Mouse (Mus musculus): ENCODE measurements around the gene Slc39a11.
A peak's percentile ranks its signal among the peaks of the same experiment; 100 is the strongest.

Gene Slc39a11

DNA sequence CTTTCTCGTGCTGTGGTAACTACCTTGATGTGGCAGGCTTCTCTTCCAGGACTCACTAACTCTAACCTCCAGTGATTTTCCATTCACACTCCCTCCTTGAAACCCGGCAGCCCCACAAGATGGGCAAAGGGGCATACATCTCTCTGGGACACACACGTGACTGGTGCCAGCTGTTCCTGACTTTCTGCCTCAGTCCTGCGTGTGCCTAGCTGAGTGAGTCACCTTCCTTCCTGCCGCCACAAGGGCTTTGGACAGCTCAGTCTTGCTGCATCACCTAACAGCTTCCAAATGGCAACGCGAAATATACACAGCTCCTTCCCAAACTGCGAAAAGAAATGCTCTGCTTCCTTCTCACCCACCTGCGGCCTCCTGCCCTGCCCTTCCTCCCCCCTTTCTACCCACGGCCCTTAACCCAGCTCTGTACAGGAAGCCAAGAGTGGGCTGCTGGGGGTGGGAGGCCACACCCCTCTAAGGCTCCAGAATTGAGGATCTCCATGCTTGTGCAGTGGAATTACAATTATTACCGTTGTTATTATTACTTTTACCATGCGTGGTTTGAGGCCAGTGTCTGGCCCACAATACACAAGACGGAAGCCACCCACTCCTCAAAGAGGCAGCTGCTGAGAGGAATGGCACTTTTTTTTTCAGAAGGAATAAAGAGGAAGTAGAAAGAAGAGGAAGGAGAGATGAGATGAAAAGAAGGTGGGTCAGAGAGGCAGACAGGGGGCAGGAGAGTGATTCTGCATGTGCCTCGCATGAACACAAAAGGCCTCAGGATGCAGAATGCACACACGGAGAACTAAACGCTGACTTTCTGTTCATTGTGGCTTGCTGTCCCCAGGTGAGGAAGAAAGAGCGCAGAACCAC, 179.7 kb downstream of the Slc39a11 start:
- peak; percentile 22 for DNase-seq (ENCODE audit: low read depth, low spot score)

DNA sequence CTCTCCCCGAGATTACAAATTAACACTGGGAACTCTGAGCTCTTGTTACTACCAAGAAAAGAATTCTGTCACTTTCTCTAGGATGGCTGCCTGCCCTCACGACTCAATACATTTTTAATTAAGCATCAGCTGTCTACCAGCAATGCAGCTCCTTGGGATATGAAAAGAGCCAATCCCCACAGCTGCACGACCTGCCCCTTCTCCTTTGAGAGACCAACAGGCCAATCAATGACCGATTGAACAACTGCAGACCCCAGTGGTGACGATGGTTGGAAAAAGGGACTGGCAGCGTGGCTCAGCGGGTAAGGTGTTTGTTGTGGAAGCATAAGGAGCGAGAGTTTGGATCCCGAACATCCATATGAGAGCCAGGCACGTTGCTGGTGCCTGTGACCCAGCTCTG, 181.9 kb downstream of the Slc39a11 start:
- DNase-seq (ENCODE audit: low read depth, low spot score), result no peak

- no peak for DNase-seq (ENCODE audit: low read depth, low spot score)
Measured at GRCm38 (mm10) chr11:113467313-113467811, 182.5 kb downstream of the Slc39a11 start.

DNA sequence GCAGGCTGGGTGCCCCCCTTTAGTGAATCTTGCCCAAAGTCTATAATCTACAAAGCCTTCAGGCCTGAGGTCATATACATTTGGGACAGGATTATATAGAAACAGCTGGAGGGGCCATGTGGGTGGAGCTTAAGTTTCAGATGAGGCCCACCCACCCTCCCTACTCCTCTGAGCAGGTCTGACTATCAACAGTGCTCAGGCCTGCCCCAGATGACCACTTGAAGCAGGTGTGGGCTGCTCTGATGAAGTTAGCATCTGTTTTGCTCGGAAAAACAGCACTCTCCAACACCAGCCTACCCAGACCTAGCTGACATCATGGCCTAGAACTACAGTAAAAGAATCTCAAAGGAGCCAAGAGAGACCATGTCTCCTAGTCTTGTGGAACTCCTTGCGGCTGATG, 189.8 kb downstream of the Slc39a11 start:
- no peak for DNase-seq (ENCODE audit: low read depth, low spot score)

DNA sequence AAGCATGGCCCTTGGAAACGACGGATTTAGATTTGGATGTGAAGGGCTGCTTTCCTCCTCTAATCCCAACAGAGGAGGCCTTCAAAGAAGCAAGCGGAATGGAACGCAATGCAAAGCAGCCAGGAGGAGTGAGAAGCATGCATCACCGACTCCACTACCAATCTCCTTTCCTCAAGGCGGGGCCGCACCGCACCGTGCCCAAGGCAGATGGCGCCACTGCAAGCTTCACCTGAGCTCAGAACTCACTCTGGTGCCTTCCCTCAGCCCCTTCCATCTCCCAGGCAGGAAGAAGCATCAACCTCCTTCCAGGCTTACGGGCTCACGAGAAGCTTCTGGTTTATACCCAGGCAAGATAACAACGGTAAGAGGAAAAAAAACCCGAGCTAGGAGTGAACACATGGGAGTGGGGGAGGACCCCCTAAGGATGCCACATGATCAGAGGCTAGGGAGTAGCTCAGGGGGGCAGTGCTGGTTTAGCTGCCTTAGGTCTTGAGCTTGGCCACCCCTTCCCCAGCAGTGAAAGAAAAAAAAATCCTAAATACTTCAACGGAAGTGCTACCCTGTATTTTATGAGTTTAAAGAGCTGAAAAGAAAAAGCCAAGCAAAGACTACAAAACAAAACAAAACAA, 191.2 kb downstream of the Slc39a11 start:
- peak; percentile 16 for DNase-seq (ENCODE audit: low read depth, low spot score)

- no peak for DNase-seq (ENCODE audit: low read depth, low spot score)
Measured at GRCm38 (mm10) chr11:113452861-113453568, 196.9 kb downstream of the Slc39a11 start.

DNA sequence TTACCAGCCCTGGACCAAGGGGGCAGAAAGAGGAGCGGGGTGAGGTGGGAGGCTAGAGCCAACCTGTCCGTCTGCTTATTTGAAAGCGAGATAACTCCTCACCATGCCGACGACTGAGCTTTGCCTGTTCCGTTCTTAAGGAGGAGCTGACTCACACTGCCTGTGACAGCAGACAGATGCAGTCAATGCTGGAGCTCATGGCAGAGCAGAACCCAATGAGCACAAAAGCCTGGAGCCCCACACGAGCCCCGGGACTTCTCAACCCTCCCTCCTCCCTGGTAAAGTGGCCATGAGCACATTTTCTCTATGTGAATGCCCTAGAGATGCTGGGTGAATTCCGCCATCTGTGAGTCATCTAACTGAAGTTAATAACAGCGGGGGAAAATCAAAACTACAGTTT, 198.6 kb downstream of the Slc39a11 start:
- DNase-seq (ENCODE audit: low read depth, low spot score), result no peak

GRCm38 (mm10) chr11:113450665-113451064, 199.2 kb downstream of the Slc39a11 start:
- DNase-seq (ENCODE audit: low read depth, low spot score), result no peak

DNA sequence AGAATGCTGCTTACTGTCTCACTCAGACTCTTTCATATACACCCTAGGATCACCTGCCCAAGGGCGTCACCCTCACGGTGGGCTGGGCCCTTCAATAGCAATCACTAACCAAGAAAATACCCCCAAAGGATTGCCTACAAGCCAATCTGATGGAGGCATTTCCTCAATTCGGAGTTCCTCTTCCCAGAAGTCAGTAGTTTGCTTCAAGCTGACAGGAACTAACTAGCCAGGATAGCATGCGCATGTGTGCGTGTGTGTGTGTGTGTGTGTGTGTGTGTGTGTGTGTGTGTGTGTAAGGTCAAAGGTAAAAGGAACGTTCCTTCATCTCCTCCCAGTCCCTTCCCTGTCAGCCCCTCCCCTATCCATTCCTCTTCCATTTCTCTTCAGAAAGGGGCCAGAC, 199.9 kb downstream of the Slc39a11 start:
- DNase-seq (ENCODE audit: low read depth, low spot score), result no peak

- DNase-seq (ENCODE audit: low read depth, low spot score), result no peak
Measured at GRCm38 (mm10) chr11:113442036-113442435, 207.8 kb downstream of the Slc39a11 start.

GRCm38 (mm10) chr11:113439328-113440030, 210.4 kb downstream of the Slc39a11 start:
- no peak for DNase-seq (ENCODE audit: low read depth, low spot score)

GRCm38 (mm10) chr11:113438915-113439314, 211.0 kb downstream of the Slc39a11 start:
- no peak for DNase-seq (ENCODE audit: low read depth, low spot score)

- DNase-seq (ENCODE audit: low read depth, low spot score), result no peak
Measured at GRCm38 (mm10) chr11:113437357-113437756, 212.5 kb downstream of the Slc39a11 start.

DNA sequence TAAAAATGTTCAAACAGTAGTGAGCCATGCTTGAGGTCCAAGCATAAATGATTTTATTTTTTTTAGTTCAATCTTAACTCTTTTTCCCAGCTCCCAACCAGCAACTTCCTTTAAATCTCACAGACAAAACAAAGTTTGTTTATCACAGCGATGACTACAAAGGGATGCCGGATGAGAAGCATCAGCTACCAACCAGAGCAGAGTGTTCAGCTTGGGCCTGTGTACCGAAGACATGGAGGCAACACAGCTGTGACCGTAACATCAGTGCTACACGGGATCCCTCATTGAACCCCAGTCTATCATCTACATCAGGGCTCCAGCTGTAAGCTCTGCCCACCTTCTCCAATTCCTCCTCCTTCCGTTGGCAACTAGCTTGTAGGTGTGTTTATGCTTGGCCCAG, 213.6 kb downstream of the Slc39a11 start:
- no peak for DNase-seq (ENCODE audit: low read depth, low spot score)

- no peak for DNase-seq (ENCODE audit: low read depth, low spot score)
Measured at GRCm38 (mm10) chr11:113435696-113436095, 214.2 kb downstream of the Slc39a11 start.

DNA sequence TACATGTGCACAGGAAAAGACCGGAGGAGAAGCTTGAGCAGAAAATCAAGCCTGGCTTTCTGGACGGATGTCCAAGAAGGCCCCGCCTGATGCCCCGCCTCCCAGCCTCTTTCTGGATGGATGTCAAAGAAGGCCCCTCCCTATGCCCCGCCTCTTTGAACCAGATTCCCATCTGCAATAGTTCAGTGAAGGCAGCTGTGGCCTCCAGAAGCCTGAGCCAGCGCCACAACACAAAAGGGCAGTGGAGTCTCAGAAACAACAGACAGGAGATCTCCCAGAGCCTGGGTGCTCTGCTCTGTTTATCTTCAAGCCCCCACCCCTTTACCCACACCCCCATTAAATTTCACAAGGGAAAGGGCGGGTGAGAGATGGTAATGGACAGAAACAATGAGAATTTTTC, 218.7 kb downstream of the Slc39a11 start:
- no peak for DNase-seq (ENCODE audit: low read depth, low spot score)

GRCm38 (mm10) chr11:113425882-113426281, 224.0 kb downstream of the Slc39a11 start:
- no peak for DNase-seq (ENCODE audit: low read depth, low spot score)

DNA sequence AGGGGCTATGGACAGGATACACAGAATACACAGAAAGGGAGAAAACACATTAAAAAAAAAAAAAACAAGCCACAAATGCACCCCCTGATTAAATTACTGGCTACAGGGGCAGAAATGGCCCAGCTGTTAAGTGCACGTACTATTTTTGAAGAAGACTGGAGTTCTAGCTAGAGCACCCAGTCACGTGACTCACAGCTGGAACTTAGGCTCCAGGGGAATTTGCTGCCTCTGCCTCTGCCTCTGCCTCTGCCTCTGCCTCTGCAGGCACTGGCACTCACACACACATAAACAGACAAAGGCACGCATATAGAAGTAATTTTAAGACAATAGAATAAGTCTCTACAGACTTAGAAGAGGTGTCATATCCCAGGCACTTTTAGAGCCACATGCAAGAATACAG, 224.4 kb downstream of the Slc39a11 start:
- DNase-seq (ENCODE audit: low read depth, low spot score), result no peak

DNA sequence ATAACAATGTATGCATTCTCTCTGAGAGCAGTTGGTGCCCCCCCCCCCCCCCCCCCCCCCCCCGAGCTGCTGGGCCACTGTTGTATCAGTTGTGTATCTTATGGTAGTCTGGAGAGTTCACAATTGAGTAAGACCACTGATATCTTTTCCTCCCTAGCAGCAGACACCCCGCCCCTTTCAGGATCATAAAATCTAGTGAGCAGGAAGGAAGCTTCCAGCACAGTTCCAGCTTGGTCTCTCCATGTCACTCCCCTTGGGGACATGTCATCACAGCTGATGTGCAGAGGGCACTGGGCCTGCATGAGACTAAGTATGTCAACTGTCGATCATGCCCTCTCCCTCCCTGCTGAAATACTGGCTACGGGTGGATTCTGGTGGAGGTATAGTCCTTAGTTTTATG, 225.1 kb downstream of the Slc39a11 start:
- no peak for DNase-seq (ENCODE audit: low read depth, low spot score)

GRCm38 (mm10) chr11:113422598-113422997, 227.3 kb downstream of the Slc39a11 start:
- no peak for DNase-seq (ENCODE audit: low read depth, low spot score)

DNA sequence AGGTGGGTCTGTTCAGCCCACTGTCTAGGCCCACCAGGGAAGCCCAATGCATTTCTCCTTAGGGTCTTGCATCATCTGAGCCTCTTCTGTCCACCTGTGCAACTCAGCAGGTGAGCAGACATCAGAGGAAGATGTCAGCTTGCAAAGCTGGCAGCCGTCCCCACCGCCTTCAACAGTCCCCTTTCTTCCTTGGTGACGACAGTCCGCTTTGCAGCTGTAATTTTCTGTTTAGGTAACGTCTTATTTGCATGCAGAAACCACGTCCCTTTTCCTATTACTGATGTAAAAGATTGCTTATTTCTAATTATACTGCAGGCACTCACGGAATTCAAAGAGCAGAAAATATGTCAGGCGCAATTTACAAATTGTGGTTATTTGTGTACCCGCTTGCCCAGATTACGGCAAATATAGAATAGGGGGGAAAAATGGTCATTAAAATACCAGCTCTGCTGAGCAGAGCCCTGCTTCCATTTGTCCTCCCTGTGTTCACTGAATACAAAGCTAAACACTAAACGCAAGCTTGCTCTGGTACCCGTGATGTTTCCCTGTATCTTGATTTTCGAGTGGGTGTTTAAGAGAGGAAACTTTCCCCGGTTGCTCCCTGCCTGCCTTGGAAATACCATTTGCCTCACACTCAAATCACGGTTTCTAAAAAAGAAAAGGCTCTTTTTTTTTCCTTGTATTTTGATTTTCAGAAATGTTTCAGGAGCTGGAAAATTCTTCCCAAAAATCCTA, 230.8 kb downstream of the Slc39a11 start:
- no peak for DNase-seq (ENCODE audit: low read depth, low spot score)
